Mouse (Mus musculus) splenic B cell, adult 2 months (primary cell): ENCODE measurements around the gene Rtn2.
"Not testable (repeated sequence)": the region's sequence is repeated elsewhere in the genome, so short reads cannot be mapped to it uniquely, and the experiment has no call there.

Experiments used
- DNase-seq: peaks from one replicate; pipeline ENCODE4 v3.0.0-alpha.2; 2011; ENCODE audit warnings: low read depth, low spot score
- H3K27me3 ChIP-seq: 2 replicates; pipeline ENCODE4 v1.6.1; 2012; ENCODE audit warnings: mild to moderate bottlenecking, low read length, moderate library complexity, mixed read lengths; ENCODE audit not compliant: control insufficient read depth, poor library complexity, insufficient read depth, severe bottlenecking
- H3K36me3 ChIP-seq: 2 replicates; pipeline ENCODE4 v1.6.1; 2012; ENCODE audit warnings: mild to moderate bottlenecking, low read length, moderate library complexity, mixed read lengths; ENCODE audit not compliant: control insufficient read depth, poor library complexity, insufficient read depth, severe bottlenecking

The Rtn2 gene

GRCm38 (mm10) chr7:19279581-19280114, 2.8 kb upstream of the Rtn2 start, which contains the start of gene Ppm1n:
Gene Ppm1n (minus strand): TSS chr7:19280064.
- H3K27me3 ChIP-seq = no peaks in the 10 kb centered on the region
- DNase-seq = no peak
- no peaks in the 10 kb centered on the region for H3K36me3 ChIP-seq

DNA sequence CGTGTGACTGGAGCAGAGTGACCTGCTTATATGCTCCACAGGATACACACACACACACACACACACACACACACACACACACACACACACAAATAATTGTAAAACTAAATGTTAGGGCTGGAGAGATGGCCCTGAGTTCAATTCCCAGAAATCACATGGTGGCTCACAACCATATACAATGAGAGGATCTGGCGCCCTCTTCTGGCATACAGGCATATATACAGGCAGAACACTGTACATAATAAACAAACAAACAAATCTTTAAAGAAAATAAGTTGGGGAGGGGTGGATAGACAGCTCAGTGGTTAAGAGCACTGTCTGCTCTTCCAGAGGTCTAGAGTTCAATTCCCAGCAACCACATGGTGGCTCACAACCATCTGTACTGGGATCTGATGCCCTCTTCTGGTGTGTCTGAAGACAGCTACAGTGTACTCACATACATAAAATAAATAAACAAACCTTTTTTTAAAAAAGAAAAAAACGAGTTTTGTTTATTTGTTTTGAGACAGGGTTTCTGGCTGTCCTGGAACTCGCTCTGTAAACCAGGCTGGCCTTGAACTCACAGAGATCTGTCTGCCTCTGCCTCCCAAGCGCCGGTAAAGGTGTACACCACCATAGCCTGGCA, 632 bp upstream of the Rtn2 start:
- DNase-seq = peak; percentile 80
- not testable (repeated sequence) for H3K27me3 ChIP-seq

DNA sequence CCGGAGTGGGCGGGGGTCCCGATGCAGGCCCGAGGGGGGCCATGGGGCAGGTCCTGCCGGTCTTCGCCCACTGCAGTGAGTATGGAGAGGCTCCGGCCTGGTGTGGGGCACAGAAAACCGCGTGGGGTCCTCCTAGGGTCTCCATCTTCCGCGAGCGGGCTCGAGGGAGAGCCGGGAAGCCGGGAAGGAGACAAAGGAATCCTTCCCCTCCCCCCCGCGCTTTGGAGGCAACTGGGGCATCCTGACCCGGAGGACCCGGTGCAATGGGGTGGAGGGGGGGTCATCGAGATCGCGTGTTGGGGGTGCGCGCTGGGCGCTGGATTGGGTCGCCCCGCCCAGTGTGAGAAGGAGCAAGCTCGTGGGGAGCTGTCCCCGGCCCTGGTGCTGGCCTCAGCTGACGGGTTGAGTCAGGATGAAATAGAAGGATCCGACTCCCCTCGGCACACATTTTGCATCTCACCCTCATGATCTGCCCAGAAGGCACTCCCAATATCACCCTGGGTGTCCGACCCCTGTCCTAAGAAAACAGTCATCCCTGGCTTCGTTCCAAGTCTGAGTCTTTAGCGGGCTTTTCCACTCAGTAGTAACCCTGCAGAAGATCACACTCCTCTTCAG, 474 bp downstream of the Rtn2 start:
- H3K36me3 ChIP-seq = no peaks in the 10 kb centered on the region
- no peaks in the 10 kb centered on the region for H3K27me3 ChIP-seq
- DNase-seq = peak; percentile 59

More for the DNA sequence above, 632 bp upstream of the Rtn2 start:
- H3K36me3 ChIP-seq = not testable (repeated sequence)

DNA sequence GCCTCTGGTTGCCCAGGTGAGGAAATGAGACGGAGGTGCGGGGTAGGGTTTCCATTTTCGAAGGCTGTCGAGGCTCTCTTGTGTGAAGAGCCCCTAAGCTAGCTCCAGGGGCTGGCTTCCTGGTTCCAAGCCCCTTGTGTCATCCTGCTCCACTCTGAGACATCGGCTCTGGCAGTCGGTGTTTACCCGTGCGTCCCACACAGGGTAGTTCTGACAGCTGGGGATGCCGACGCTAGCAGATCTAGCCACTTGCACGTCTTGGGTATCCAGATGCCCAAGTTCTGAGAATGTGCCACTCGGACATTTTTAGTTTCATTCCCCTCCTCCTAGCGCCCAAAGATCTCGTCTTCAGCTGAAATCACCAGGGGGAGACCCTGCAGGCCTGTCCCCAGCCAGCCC, 981 bp downstream of the Rtn2 start:
- Histone ChIP-seq H3K27me3 (no peaks in the 10 kb centered on the region), H3K36me3 (no peaks in the 10 kb centered on the region)
- no peak for DNase-seq

DNA sequence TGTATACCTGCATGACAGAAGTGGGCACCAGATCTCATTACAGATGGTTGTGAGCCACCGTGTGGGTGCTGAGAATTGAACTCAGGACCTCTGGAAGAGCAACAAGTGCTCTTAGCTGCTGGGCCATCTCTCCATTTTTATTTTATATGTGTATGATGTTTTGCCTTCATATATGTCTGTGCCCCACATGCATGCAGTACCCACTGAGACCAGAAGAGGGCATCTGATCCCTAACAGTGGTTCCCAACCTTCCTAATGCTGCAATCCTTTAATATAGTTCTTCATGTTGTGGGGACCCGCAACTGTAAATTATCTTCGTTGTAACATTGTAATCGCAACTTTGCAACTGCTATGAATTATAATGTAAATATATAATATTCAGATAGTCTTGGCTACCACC, 2.3 kb downstream of the Rtn2 start:
- no peaks in the 10 kb centered on the region for H3K27me3 ChIP-seq
- no peaks in the 10 kb centered on the region for H3K36me3 ChIP-seq
- DNase-seq = peak; percentile 81

DNA sequence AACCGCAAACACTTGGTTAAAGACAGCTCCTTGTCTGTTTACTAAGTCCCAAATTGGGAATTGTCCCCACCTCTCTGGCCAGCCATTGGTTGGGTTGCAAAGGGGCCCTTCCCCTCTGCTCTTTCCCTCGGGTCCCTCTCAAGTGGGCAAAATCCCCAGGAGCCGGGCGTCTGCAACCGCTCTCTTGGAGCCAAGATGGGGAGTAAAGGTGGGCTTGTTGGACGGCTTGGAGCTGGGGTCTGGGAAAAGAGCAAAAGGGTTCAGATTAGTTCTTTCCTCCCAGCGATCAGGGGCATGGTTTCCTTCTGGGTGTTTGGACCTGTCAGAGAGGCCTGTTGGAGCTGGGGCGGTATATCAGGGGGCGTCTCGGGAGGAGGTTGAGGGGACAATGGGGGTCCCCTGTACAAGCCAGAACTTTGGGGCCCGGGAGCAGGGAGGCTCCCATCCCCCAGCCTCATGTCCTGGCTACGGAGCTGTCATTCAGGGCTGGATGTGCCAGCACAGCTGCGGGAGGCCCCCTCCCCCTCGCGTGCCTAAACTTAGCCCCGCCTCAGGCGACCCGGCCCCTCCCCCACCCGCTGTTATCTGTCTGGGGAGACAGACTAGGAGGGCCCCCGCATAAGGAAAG, 8.7 kb downstream of the Rtn2 start:
- no peaks in the 10 kb centered on the region for H3K36me3 ChIP-seq
- no peak for DNase-seq
- H3K27me3 ChIP-seq = no peaks in the 10 kb centered on the region; the same call in 1 of the 2 replicates

DNA sequence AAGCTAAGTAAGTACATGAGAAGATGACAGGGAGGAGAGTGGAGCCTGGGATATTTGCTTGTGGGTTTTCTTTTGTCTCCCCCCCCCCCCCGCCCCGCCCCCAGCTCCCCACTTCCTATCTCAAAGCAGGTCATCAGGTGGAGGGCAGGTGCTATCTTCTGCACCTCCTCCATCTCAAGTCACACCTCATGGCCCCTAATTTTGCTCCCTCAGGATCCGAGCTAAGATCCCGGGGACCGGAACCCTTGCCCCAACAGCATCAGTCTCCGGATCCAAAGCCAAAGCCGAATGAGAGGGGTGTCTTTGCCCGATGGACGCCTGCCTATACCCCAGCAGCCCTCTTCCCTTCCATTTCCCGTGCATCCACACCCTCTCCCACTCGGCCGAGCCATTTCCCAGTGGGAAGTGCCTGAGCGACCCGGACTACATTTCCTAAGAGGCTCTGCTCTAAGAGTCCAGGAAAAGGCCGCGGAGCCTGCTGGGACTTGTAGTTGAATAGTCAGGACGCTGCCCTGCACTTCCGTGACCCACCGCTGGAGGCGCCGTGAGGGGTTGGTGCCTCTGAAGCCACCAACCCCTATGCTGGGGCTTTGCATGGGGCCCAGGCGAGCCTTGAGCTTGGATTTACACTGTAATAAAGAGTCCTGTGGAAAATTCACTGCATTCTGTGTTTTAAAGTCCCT, 13.2 kb downstream of the Rtn2 start:
- Histone ChIP-seq H3K27me3 (no peaks in the 10 kb centered on the region; the same call in 1 of the 2 replicates), H3K36me3 (no peaks in the 10 kb centered on the region)
- DNase-seq = peak; percentile 92

DNA sequence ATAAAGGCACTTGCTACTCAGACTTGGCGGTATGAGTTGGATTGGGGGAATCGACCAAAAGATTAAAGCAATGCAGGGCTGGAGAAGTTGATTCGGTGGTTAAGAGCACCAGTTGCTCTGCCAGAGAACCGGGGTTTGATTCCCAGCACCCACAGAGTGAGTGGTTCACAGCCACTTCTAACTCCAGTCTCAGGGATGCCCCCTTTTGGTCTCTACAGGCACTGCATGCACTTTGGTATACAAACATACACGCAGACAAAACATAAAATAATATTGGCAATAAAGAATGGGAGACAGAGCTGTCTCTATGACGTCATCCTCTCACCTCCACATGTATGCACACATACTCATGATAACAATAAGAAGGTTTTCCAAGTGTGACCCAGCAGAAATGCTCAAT, 14.6 kb downstream of the Rtn2 start:
- peak; percentile 41 for DNase-seq
- no peaks in the 10 kb centered on the region for H3K36me3 ChIP-seq

GRCm38 (mm10) chr7:19297794-19298193, 15.4 kb downstream of the Rtn2 start:
- Histone ChIP-seq H3K27me3 (no peaks in the 10 kb centered on the region; the same call in 1 of the 2 replicates), H3K36me3 (no peaks in the 10 kb centered on the region)
- DNase-seq = no peak

More for the DNA sequence above, 14.6 kb downstream of the Rtn2 start:
- no peaks in the 10 kb centered on the region; the same call in 1 of the 2 replicates for H3K27me3 ChIP-seq

- DNase-seq = peak; percentile 76
- Histone ChIP-seq H3K36me3 (no peaks in the 10 kb centered on the region), H3K27me3 (no peaks in the 10 kb centered on the region)
These were observed 16.8 kb downstream of the Rtn2 start for GRCm38 (mm10) chr7:19299194-19299593.

DNA sequence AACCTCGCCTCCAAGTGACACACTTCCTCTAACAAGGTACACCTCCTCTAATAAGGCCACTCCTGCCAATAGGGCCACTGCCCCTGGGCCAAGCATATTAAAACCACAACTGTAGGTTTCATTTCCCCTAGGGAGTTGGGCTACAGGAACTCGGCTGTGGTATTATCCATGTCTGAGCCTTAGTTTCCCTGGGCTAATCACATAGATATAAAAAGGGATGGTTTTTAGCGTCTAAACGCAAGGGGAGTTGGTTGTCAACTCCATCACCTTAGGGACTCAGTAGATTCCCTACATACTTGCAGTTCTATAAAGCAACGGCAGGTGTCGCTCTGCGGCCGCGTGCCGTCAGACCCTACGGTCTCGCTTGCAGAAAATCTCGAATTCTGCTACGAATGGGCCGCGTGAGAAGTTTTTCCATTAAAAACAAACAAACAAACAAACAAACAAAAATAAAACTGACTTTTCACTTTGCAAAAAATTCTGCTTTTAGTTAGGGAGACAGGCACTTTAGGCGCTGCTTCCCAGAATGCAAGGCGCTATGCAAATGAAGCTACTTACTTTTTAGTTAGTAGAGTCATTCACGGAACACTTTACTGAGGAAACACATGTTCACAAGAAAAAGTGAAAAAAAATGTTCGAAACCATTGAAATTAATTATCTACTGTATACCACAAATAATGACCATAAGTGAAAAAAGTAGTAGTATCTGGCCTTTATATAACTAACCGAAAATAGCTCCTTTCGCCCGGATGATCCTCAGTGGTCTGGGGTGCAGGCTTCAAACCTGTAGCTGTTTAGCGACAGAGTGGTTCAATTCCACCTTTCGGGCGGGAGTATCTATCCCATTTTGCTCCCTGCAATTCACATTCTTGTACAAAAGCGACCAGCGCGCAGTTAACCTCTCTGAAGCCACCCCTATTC, 18.3 kb downstream of the Rtn2 start:
- H3K27me3 ChIP-seq = 0 out of 2 replicates have a peak, but pooled peaks cover 2% of the 10 kb centered on the region
- peak; percentile 93 for DNase-seq
- no peaks in the 10 kb centered on the region; the same call in 1 of the 2 replicates for H3K36me3 ChIP-seq

DNA sequence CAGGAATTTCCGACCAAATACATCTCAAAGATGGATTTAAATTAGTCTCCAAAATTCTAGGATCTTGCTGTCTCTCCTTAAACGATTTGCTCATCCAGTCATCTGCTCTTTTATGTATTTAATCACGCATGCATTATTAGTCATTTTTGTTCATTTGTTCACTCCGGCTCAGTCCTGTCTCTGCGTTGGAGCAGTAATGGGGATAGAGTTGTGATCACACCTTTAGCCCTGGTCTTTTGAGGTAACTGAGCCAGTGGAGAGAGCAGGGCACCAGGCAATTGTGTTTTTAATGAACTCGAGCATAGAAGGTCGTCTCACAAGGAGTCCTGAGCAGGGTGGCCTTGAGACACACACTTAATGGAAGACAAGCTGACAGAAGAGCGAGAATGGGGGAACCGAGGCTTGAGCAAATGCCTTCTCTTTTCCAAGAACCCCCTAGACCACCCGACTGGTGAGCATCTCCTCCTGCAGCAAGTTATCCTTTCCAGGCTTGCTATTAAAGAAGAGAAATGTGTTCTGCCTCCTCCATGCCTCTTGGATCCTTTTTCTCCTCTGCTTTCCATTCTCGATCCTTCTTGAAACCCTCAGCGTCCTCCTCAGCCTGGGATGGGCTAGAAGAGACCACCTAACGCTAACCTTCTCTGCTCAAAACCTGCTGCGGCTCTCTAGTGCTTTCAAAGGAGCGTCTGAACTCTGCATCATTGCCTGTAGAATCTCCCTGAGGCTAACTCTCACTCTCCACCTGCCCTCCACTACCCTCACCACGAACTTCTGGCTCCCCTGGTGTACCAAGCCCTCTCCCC, 19.2 kb downstream of the Rtn2 start:
- Histone ChIP-seq H3K27me3 (0 out of 2 replicates have a peak, but pooled peaks cover 2% of the 10 kb centered on the region), H3K36me3 (no peaks in the 10 kb centered on the region; the same call in 1 of the 2 replicates)
- peak; percentile 76 for DNase-seq
